Mouse (Mus musculus) limb, embryonic 10.5 days (tissue): Measurements from ENCODE around the gene Stard9. TPM values are rescaled to one million over a fixed set of nuclear protein-coding genes. Genes with fewer than 3 reads are reported as not detected.

Source experiments
- DNase-seq: peaks from one replicate; pipeline ENCODE4 v3.0.0-alpha.2; 2017; ENCODE audit warnings: low spot score
- H3K27ac ChIP-seq: fragments of 300-500 bp; sonication (generic); 2 replicates; pipeline ENCODE4 v1.5.1; 2016; ENCODE audit warnings: mild to moderate bottlenecking
- H3K27me3 ChIP-seq: fragments of 300-500 bp; sonication (generic); 2 replicates; pipeline ENCODE4 v1.6.1; 2016; ENCODE audit warnings: low read depth, mild to moderate bottlenecking; ENCODE audit not compliant: poor library complexity, severe bottlenecking
- H3K36me3 ChIP-seq: fragments of 300-500 bp; sonication (generic); 2 replicates; pipeline ENCODE4 v1.6.1; 2016; ENCODE audit warnings: mild to moderate bottlenecking, moderate library complexity
- H3K4me1 ChIP-seq: fragments of 300-500 bp; sonication (generic); 2 replicates; pipeline ENCODE4 v1.6.1; 2016
- H3K4me3 ChIP-seq: fragments of 300-500 bp; sonication (generic); 2 replicates; pipeline ENCODE4 v1.5.1; 2016; ENCODE audit warnings: mild to moderate bottlenecking, moderate library complexity
- H3K9me3 ChIP-seq: fragments of 300-500 bp; sonication (generic); replicated peaks from 2 replicates; pipeline ENCODE4 v1.6.1; 2016; ENCODE audit warnings: mild to moderate bottlenecking
- WGBS: fragments of 180-500 bp; shearing (Covaris S2); methylation state at CpG from one replicate; pipeline ENCODE4 v1.1.7; 2016; 5-methylcytosine and 5-hydroxymethylcytosine counted together
- polyA plus RNA-seq: library from polyadenylated mRNA; unstranded; fragments of >200 nt; fragmentation: Nextera tagmentation; extraction: Ambion mirVana; gene quantifications from 2 replicates; pipeline ENCODE4 v1.2.1, GENCODE M21; 2016

Stard9 gene
- polyA plus RNA-seq, 1 experiment from 2014 or later = 3.1 TPM

GRCm38 (mm10) chr2:120761922-120762321 is 133.0 kb downstream of the Stard9 start:
- H3K27ac ChIP-seq = no peak overlapping the region
- peaks cover 25% of the 10 kb centered on the region for H3K36me3 ChIP-seq
- no peaks in the 10 kb centered on the region for H3K4me1 ChIP-seq
- H3K9me3 ChIP-seq = no peaks in the 10 kb centered on the region
- no peaks in the 10 kb centered on the region for H3K27me3 ChIP-seq
- H3K4me3 ChIP-seq = no peak overlapping the region
- DNase-seq = no peak

- 88% methylated on average over 2 of the region's 2 CpGs for WGBS
- DNase-seq = no peak
- peaks cover 18% of the 10 kb centered on the region; the same call in 1 of the 2 replicates for H3K36me3 ChIP-seq
Observed at GRCm38 (mm10) chr2:120770265-120770935, 141.5 kb downstream of the Stard9 start.

More at GRCm38 (mm10) chr2:120770265-120770935, 141.5 kb downstream of the Stard9 start:
- no peaks in the 10 kb centered on the region for H3K9me3 ChIP-seq
- H3K4me3 ChIP-seq = no peak overlapping the region
- H3K27ac ChIP-seq = no peak overlapping the region
- H3K27me3 ChIP-seq = no peaks in the 10 kb centered on the region
- no peaks in the 10 kb centered on the region for H3K4me1 ChIP-seq

Other genes starting within 250 kb of the Stard9 start
- 5.7 and 7.3 TPM in 2 replicates for gene Ganc, start 225.2 kb upstream of the Stard9 start, polyA plus RNA-seq
- 4.9 and 6.8 TPM in 2 replicates for gene Tmem87a, start 225.0 kb upstream of the Stard9 start, polyA plus RNA-seq
- gene Capn3, start 173.1 kb upstream of the Stard9 start, polyA plus RNA-seq = 0.30 and 0.58 TPM in 2 replicates
- gene Zfp106, start 65.3 kb upstream of the Stard9 start, polyA plus RNA-seq = 75.8 and 81.0 TPM in 2 replicates
- gene Snap23, start 61.5 kb upstream of the Stard9 start, polyA plus RNA-seq = 60.2 and 62.6 TPM in 2 replicates
- gene Haus2, start 19.7 kb upstream of the Stard9 start, polyA plus RNA-seq = 34.5 and 35.9 TPM in 2 replicates
- gene Lrrc57, start 19.6 kb upstream of the Stard9 start, polyA plus RNA-seq = 24.7 and 31.0 TPM in 2 replicates
- gene Cdan1, start 221.0 kb downstream of the Stard9 start, polyA plus RNA-seq = 5.7 TPM in 2 replicates
- 3.7 and 5.0 TPM in 2 replicates for gene Ttbk2, start 221.5 kb downstream of the Stard9 start, polyA plus RNA-seq